Mouse (Mus musculus) adrenal gland, adult 8-10 months (tissue): ENCODE results near the gene Zfp933. TPM values are rescaled to one million over a fixed set of nuclear protein-coding genes. Genes with fewer than 3 reads are reported as not detected.
A peak's percentile ranks its signal among the peaks of the same experiment; 100 is the strongest.
"Not testable (repeated sequence)": the region's sequence is repeated elsewhere in the genome, so short reads cannot be mapped to it uniquely, and the experiment has no call there.

Source experiments
- DNase-seq: peaks from one replicate; pipeline ENCODE4 v3.0.0; 2022
- total RNA-seq, 4 experiments: library from RNA; stranded (reverse); gene quantifications; 2 replicates each; pipeline ENCODE4 v1.2.4; 2022

Gene Zfp933
- 10 to 100 TPM; 36.0 to 78.9 (median 42.2) TPM for total RNA-seq

DNA sequence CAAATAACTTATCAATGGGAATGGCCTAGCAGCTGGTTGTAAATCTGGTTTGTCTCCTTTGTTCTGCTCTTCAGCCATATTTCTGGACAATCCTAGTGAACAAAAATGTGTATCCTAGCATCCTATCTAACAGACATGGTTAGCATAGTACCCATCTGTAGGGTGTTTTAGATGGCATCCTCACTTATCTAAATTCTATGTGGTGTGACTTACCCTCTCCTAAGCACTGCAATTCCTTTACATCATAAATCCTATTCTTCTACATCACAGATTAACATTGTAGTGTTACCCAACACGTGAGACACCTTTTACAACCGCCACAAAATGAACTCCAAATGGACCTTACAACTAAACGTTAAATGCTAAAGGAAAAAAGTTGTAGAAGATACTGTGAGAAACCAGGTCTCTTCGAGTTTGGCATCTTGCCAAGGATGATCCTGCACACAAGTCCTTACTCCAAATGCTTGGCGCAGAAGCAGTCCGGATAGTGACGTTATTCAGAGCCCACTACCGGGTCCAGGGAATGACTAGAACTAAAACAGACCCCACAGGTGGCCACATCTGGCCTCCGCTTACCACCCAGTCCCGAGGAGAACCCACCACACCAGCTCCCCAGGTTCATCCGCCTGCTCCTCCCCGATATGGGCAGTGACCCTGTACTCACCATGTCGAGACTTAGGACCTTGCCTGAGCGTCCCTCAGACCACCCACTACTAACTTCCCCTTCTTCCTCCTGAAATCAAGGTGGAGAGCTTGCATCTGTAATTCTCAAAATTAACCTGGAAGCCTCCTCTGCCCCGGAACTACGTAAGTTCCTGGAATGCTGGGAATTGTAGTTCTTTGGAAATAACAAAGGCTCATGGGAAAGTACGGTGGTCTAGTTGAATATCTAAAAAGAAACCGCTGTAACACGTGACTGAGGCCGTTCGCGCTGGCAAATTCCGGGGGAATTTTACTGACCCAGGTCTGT lies at the start of gene Zfp933:
Zfp933 (minus strand) TSS at position 753 of the 970 bp plus-strand sequence.
- peak; percentile 63 for DNase-seq

DNA sequence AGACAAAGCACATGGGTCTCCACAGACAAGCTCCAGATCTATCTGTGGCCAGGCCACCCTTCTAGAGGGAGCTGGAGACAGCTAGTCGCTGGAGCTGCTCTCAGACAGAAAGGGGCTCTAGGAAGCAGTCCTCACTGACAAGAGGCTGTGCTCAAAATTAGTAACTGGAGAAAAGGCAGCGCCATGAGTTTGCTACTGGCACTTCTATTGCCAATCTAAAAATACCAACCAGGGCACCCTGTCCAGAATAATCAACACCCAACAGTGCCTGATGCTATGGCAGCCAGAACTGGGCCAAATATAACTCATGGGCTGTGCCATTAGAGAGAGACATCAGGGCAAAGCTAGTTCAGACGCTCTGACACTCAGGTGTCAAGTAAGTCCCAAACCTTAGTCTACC lies 49.2 kb upstream of the Zfp933 start:
- no peak for DNase-seq

DNA sequence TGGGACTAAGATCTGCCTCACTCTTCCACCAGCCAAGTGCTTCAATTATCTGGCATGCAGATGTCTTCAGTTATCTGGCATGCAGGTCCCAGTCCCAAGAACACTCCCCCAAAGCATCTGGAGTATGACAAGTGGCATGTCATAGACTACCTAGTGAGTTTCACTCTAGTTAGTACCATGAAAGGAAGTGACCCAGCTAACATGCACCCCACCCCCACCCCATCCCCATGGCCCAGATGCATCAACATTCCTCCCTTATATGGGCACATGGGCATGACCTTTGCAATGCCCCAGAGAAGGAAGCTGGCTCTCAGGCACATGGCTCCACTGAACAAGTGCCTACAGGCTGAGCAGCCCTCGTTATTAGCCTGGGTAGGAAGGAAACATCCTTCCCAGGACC lies 48.2 kb upstream of the Zfp933 start:
- no peak for DNase-seq

DNA sequence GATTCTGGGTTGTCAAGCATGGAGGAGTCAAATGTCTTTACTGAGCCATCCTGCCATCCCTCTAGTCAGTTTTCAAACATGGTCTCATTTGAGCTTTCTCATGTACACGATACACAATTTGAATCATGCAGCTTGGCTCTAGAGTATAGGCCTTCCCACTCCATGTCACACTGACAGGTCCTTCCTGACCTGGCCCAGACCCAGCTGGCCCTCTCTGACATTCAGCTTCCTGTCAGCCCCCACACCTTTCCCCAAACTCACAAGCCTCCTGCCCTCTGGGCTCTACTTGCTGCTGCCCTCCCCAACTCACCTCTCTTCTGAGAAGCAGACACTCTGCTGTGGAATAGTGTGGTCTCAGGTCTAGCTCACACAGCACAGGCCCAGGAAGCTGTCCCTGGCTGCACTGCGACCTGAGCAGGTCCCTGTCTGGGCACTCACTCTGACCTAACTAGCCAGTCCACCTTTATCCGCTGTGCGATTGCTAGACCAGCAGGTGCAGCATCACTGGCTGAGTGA lies 47.7 kb upstream of the Zfp933 start:
- no peak for DNase-seq

DNA sequence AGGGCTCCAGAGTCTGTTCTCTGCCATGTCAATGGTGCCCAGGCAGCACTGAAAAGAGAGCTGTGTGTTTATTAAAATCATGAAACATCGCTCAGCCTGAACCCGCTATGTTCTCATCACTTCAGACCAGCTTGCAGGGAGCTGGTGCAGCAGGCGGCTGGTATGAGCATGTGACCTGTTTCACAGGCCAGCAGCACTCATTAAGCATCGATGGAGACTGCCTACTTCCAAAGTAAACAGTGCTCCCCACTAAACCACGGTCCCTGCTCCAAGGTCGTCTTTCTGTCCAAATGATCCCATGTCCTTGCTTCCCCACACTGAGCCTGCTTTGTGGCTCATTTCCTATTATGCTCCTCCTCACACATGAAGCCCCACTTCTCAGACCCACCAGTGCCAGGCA lies 42.2 kb upstream of the Zfp933 start:
- no peak for DNase-seq

DNA sequence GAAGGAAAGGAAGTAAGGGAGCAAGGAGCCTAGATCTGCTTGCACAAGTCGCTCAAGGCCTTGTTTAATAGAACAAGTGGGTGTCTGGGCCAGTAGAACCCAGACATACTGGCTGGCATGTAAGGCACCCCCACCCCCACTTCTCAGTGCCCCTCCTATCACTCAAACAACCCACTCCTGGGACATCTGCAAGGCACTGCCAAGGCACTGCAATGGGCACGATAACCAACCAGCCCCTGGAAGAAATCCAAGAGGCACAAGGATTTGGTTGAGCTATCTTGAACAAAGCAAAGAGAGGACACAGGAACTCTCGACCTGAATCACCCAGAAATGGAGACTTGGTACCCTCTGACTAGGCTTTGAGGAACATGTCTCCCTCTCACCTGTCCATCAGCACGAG lies 40.1 kb upstream of the Zfp933 start:
- no peak for DNase-seq

DNA sequence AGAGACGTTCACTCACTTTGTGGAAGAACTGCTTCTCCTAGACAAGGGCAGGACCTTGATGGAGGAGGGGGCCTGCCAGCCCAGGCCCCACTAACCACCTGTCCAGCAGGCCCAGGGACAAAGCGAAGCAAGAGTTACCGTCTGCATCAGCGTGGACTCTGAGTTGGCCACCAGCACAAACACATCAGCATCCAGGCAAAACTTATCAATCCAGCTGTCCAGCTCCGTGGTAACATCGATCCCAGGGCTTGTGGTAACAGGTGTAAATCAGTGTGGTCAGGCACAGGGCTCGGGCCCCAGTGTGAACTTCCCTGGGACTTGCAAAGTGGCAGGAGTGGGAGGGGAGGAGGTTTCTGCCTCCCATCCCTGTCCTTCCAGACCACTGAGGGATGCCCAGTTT lies 39.1 kb upstream of the Zfp933 start:
- DNase-seq = no peak

DNA sequence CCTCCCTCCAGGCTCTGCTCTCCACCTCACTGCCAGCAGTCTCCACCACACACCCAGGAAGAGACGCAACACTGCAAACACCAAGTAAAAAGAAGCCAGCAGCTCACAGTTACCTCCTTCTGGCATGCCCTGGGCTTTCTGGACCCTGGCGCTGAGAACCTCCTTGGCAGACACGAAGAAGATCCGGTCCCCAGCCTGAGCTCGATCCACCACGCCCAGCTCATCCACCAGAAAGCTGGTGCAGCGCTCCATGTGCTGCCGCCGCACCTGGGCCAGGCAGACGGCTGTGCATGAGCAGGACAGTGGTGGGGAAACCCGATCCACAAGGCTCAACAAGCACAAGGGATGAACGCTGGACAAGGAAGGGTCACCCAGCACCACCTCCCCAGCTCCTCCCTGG lies 38.0 kb upstream of the Zfp933 start:
- DNase-seq = no peak

DNA sequence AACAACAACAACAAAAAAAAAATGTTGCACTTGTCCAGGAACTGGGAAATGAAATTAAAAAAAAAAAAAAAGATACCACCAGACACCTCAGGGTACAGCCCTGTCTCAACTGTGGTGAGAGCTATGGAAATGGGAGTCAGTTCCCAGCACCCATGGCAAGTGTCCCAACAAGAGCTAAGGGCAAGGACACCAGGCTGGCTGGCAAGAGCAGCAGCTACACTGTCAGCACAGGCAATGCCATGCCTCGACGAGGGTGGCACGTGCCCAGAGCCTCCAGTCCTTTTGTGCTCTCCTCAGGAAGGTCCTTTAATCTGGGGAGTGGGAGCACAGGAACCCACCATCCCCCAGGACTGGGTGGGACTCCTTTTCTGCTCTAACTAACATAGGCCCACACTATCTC lies 36.0 kb upstream of the Zfp933 start:
- no peak for DNase-seq

DNA sequence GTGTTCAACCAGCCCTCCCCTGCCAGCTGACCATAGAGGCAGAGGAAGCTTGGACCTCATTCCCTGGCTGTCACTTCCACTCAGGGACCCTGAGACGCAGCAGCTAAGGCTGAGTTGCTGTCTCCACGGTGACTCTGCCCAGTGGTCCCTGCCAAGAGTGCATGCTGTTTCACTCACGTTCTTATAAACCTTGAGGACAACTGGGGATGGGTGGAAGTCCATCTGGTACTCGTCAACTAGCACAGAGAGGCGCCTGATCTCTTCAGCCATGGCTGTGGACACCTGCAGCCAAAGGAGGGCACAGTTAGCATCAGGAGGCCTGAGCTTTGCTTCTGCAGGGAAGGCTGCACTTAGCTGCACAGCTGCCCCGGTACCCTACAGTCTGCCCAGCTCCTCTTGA lies 34.9 kb upstream of the Zfp933 start:
- DNase-seq = no peak

DNA sequence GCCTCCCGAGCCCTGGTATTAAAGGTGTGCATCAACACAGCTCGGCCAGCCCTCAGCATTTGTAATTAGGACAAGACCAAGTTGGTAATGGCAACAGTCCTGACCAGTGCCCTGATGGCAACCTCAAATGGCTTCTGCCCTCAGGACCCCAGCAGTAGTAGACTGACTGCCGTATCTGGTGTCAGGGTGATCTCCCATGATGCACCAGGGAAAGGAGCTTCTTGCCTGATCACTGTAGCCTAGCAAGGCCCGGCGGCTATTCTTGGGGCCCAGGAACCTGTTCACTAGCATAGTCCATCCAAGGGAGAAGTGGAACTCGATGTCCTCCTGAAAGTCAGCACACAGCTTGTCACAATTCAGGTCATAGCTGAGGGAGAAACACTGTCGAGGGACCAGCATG lies 33.6 kb upstream of the Zfp933 start:
- no peak for DNase-seq

DNA sequence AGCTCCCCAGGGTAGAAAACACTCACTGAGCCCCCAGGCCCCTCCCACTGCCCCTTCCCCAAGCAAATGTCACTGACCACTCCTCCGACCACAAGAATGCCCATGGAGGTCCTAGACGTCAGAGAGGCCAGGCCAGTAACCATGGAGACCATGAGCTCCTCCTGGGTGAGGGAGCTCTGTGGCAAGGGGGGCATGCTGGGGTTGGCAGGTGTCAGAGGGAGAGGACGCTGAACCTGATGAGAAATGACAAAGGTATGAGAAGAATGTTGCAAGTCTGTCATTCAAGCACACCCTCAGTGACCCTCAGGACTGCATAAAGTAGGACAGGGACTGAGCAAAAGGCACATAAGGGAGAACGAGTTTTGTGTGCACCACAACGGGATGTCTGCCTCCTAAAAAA lies 31.7 kb upstream of the Zfp933 start:
- DNase-seq = no peak

DNA sequence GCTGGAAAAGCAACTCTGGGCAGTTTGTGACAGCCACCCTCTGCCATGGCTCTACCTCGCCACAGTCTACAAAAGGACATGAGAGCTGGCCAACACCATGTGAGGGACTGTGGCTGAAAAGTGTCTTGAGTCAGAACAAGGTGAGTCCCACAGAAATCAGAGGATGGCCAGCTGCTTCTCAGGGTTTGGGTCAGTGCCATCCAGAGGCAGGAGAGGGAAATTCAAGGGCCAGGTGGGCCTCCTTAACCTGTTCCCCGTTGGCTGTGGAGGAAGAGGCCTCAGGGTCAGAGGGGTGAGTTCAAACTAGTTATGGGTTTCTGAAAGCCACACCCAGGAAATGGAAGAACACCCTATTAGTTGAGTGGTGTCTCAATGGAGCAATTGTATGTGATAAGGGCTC lies 31.3 kb upstream of the Zfp933 start:
- no peak for DNase-seq

DNA sequence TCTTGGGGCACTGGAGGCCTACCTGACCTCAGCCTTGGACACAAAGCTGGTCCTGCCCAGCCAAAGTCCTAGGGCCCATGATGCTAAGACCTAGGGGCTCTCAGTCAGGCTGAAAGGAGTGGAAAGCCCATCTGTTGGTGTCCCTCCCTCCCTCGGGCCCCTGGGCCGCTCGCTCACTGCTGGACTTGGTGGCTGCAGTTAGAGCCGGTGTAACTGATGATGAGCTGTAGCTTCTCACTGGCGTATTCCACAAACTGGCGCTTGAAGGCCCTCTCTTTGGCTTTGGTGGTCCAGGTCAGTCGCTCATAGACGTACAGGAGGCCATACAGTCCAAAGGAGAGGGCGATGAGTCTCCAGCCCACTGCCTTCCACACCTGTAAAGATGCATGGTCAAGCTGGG lies 30.4 kb upstream of the Zfp933 start:
- no peak for DNase-seq

DNA sequence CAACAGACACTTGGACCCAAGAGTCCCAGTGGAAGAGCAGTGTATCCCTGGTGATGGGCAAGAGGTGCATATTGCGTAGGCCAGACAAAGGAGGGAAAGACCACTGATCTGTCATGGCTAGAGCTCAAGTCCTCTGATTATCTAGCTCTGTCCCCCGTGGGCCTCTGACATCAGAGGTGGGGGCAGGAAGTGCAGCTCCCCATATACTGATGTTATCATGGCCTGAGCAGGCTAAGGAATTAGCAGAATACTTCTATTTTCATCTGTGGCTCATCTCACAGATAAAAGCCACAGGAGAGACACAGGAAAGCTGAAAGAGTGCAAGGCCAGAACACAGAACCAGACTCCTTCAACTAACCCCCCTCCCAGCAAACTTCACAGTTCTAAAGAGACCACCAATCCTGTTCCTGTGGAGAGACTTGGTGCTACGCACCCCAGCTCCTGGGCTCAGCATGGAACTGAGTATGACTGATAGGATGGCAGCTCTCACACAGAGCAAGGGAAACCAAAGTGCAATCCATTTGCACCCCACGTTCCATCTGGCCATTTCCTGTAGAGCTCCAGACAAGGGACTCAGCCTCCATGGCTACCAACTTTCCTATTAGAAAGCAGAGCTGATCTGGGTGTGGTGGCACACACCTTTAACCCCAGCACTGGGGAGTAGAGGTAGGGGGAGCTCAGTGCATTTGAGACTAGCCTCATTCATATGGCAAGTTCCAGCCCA lies 27.8 kb upstream of the Zfp933 start:
- DNase-seq = no peak

DNA sequence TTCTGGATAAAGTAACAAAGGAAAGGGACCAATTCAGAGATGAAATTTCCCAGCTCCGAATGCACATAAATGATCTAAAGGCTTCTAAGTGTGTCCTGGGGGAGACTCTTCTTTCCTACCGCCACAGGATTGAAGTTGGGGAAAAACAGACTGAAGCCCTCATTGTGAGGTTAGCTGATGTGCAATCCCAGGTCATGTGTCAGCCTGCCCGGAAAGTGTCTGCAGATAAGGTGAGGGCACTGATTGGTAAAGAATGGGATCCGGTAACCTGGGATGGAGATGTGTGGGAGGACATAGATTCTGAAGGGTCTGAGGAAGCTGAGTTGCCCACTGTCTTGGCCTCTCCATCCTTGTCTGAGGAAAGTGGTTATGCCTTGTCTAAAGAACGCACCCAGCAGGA lies 21.1 kb upstream of the Zfp933 start:
- no peak for DNase-seq

DNA sequence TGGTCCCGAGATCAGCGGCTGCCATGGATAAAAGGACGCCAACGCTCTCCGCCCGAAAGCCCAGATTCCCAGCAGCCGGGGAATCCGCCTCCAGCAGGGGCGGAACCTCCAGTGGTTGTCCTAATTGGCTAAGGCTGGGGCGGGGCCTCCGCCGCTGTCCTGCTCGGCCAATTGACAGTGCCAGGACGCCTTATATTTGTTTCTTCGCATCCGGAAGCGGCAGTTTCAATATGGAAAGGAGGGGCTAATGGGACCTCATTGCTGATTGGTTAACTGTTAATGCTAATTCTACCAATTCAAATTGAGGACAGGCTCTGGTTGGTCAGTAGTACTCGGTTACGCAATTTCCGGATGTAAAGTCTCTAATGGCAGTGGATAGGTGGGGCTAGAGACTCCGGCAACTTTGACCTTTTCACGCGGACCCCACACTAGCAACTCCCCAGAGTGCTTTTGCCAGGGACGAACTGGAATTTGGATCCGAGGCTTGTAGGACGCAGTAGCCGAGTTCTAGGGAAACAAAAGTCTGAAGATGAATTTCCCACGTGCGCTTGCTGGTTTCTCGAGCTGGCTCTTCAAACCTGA lies 20.4 kb upstream of the Zfp933 start, which contains the start of the genes Miip and Fv1:
Miip (minus strand) TSS at position 367 of the 582 bp plus-strand sequence.
Fv1 (plus strand) TSS at position 530 of the 582 bp plus-strand sequence.
- peak; percentile 97 for DNase-seq

DNA sequence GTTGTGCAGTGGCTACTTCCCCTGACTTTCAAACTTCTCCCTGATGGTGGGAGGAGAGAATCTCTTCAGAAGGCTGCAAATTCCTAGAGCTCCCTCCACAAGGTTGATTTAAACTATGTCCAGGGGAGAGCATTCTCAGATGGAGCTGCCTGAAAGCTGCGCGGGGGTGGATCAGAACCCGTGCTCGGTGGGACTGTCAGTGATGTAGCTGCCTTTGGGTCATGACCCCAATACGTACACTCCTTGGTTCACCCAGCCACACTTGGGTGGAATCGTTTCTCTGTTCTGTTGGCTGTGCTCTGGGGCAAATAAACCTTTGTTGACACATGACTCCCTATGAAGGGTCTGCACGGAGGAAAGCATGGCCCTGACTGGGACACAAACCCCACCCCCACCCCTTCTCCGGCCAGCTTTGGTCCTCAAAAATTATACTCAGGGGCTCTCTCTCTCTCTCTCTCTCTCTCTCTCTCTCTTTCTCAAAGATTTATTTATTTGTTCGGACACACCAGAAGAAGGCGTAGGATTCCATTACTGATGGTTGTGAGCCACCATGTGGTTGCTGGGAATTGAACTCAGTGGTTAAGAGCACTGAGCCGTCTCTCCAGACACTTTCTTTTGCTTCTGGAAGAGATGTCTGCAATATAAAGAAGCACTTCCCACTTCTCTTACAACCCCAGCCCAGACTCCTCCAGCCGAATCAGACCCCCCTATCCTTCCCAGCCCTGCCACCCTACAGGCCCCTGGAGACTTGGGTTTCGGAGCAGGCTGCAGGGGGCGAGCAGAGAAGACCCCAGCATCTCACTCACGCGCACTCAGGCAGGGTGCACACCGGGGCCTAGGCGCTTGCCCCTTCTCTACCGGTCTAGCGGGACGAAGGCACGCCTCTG lies 19.6 kb upstream of the Zfp933 start:
- no peak for DNase-seq

DNA sequence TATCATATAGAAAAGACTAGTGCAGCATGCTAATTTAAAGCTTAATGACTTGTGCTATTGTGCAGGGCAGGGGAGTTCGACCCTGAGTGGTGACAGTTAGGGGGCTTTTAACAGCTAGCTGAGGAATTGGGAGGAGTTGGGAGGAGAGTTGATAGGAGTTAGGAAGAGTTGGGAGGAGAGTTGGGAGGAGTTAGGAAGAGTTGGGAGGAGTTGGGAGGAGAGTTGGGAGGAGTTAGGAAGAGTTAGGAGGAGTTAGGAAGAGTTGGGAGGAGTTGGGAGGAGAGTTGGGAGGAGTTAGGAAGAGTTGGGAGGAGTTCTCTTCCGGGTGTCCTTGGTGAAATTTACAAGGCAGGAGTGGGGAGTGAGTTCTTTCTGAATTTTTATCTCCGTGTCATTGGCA lies 18.6 kb upstream of the Zfp933 start:
- DNase-seq = not testable (repeated sequence)

DNA sequence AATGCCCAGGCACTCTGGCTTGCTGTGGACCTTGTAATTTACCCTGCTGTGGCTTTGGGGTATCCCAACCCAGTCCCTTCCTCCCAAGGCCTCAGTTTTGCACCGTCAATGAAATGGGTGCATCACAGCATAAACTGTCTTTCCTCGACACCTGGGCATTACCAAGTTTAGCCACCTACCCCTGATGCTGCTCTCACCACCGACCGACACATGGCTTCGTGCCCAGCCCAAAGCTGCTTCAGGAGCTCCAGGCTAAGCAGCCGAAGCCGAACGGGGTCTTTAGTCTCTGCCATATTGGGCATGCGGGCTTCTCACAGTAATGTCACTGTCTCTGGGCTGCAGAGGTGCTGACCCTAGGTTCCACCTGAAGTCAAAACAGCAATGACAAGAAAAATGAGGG lies 17.9 kb upstream of the Zfp933 start:
- DNase-seq = no peak

DNA sequence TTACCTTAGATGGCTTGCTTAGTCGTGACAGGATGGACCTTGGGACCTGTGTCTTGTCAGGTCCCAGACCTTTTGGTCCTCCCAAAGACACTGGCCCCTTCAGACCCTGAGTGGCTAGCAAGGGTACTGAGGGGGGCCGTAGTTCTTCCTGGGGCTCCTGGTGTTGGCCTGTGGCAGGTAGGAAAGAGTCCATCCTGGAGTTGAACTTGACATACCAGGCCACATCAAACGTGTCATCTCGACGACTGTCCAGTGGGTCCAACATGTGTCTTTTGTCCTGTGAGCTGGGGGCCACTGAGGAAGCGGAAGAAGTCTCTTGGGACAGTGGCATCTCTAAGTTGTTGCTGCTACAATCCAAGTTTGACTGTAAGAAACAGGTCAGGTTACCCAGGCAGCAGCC lies 17.5 kb upstream of the Zfp933 start:
- DNase-seq = no peak

DNA sequence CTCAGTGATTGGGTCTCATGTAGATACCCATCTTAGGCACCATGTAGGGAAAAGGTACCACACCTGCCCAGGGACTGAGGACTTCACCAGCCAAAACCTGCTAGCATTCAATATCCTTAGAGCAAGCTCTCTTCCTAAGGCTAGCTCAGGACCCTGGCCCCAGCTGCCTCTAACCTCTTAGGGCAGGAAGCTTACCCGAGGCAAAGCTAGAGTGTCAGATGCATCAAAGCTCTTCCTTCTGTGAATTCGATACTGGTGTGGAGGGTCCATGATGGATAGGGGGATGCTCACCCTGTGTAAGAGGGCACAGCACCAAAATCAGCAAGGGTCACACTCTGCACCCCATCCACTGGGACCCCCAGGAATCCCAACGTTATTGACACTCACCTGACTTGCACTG lies 13.9 kb upstream of the Zfp933 start:
- no peak for DNase-seq
